Mouse (Mus musculus): ENCODE data around the gene Lyz1. TPM values are rescaled to one million over a fixed set of nuclear protein-coding genes. Genes with fewer than 3 reads are reported as not detected.

The Lyz1 gene
- 7.2 and 13.3 TPM in 2 replicates for polyA plus RNA-seq (2014; fragmentation: Nextera tagmentation; extraction: Ambion mirVana)

- ATAC-seq (replicated peaks; ENCODE audit: insufficient number of reproducible peaks, low FRiP score, low TSS enrichment), result no peak
- Histone ChIP-seq H3K27ac (ENCODE audit: low read depth, low read length) (no peak within 1 kb of the TSS), H3K4me2 (no peak within 1 kb of the TSS), H3K4me3 (ENCODE audit: low read depth, low read length) (no peak within 1 kb of the TSS), H3K9ac (ENCODE audit: low read depth, low read length) (no peak within 1 kb of the TSS), H3K9me3 (replicated peaks; ENCODE audit: control insufficient read depth, low read length) (no peaks in the 10 kb centered on the region), H3K4me1 (ENCODE audit: control insufficient read depth, insufficient read depth, low read length) (peaks cover 7% of the 10 kb centered on the region; the same call in 1 of the 2 replicates), H3K36me3 (ENCODE audit: control insufficient read depth, insufficient read depth, low read length) (no peaks in the 10 kb centered on the region), H3K27me3 (ENCODE audit: control insufficient read depth, insufficient read depth, low read length) (peaks cover 4% of the 10 kb centered on the region; the same call in 1 of the 2 replicates)
- WGBS (ENCODE audit: insufficient replicate concordance), result 61% methylated on average over 5 of the region's 5 CpGs
These were observed at the start of gene Lyz1 for GRCm38 (mm10) chr10:117292671-117293070. Gene Lyz1, minus strand, starts transcription at chr10:117292868.

- Histone ChIP-seq H3K27me3 (ENCODE audit: control insufficient read depth, insufficient read depth, low read length) (no peaks in the 10 kb centered on the region), H3K9me3 (replicated peaks; ENCODE audit: control insufficient read depth, low read length) (no peaks in the 10 kb centered on the region), H3K36me3 (ENCODE audit: control insufficient read depth, insufficient read depth, low read length) (no peaks in the 10 kb centered on the region), H3K27ac (ENCODE audit: low read depth, low read length) (no peak overlapping the region), H3K4me2 (no peak overlapping the region), H3K4me3 (ENCODE audit: low read depth, low read length) (no peak overlapping the region), H3K9ac (ENCODE audit: low read depth, low read length) (no peak overlapping the region), H3K4me1 (ENCODE audit: control insufficient read depth, insufficient read depth, low read length) (no peaks in the 10 kb centered on the region)
- ATAC-seq (replicated peaks; ENCODE audit: insufficient number of reproducible peaks, low FRiP score, low TSS enrichment), result no peak
- WGBS (ENCODE audit: insufficient replicate concordance), result 67% methylated on average over 2 of the region's 2 CpGs
These were observed 49.7 kb upstream of the Lyz1 start for GRCm38 (mm10) chr10:117342406-117342805.

GRCm38 (mm10) chr10:117341029-117341428, 48.4 kb upstream of the Lyz1 start:
- Histone ChIP-seq H3K4me3 (ENCODE audit: low read depth, low read length) (no peak overlapping the region), H3K4me1 (ENCODE audit: control insufficient read depth, insufficient read depth, low read length) (no peaks in the 10 kb centered on the region), H3K27ac (ENCODE audit: low read depth, low read length) (no peak overlapping the region), H3K27me3 (ENCODE audit: control insufficient read depth, insufficient read depth, low read length) (no peaks in the 10 kb centered on the region), H3K9ac (ENCODE audit: low read depth, low read length) (no peak overlapping the region), H3K9me3 (replicated peaks; ENCODE audit: control insufficient read depth, low read length) (no peaks in the 10 kb centered on the region), H3K4me2 (no peak overlapping the region), H3K36me3 (ENCODE audit: control insufficient read depth, insufficient read depth, low read length) (no peaks in the 10 kb centered on the region)
- no peak for ATAC-seq (replicated peaks; ENCODE audit: insufficient number of reproducible peaks, low FRiP score, low TSS enrichment)
- 83% methylated on average over 4 of the region's 4 CpGs for WGBS (ENCODE audit: insufficient replicate concordance)

- no peak for ATAC-seq (replicated peaks; ENCODE audit: insufficient number of reproducible peaks, low FRiP score, low TSS enrichment)
- Histone ChIP-seq H3K36me3 (ENCODE audit: control insufficient read depth, insufficient read depth, low read length) (no peaks in the 10 kb centered on the region), H3K27ac (ENCODE audit: low read depth, low read length) (no peak overlapping the region), H3K4me1 (ENCODE audit: control insufficient read depth, insufficient read depth, low read length) (no peaks in the 10 kb centered on the region), H3K4me3 (ENCODE audit: low read depth, low read length) (no peak overlapping the region), H3K4me2 (no peak overlapping the region), H3K27me3 (ENCODE audit: control insufficient read depth, insufficient read depth, low read length) (no peaks in the 10 kb centered on the region), H3K9ac (ENCODE audit: low read depth, low read length) (no peak overlapping the region), H3K9me3 (replicated peaks; ENCODE audit: control insufficient read depth, low read length) (no peaks in the 10 kb centered on the region)
- 82% methylated on average over 7 of the region's 7 CpGs for WGBS (ENCODE audit: insufficient replicate concordance)
These were observed 46.6 kb upstream of the Lyz1 start for GRCm38 (mm10) chr10:117339241-117339640.

GRCm38 (mm10) chr10:117337946-117338345, 45.3 kb upstream of the Lyz1 start:
- Histone ChIP-seq H3K9ac (ENCODE audit: low read depth, low read length) (no peak overlapping the region), H3K4me2 (no peak overlapping the region), H3K9me3 (replicated peaks; ENCODE audit: control insufficient read depth, low read length) (no peaks in the 10 kb centered on the region), H3K36me3 (ENCODE audit: control insufficient read depth, insufficient read depth, low read length) (no peaks in the 10 kb centered on the region), H3K4me1 (ENCODE audit: control insufficient read depth, insufficient read depth, low read length) (no peaks in the 10 kb centered on the region), H3K27ac (ENCODE audit: low read depth, low read length) (no peak overlapping the region), H3K4me3 (ENCODE audit: low read depth, low read length) (no peak overlapping the region), H3K27me3 (ENCODE audit: control insufficient read depth, insufficient read depth, low read length) (no peaks in the 10 kb centered on the region)
- ATAC-seq (replicated peaks; ENCODE audit: insufficient number of reproducible peaks, low FRiP score, low TSS enrichment), result no peak

GRCm38 (mm10) chr10:117335649-117336048, 43.0 kb upstream of the Lyz1 start:
- H3K27me3 ChIP-seq (ENCODE audit: control insufficient read depth, insufficient read depth, low read length), result no peaks in the 10 kb centered on the region
- no peaks in the 10 kb centered on the region for H3K4me1 ChIP-seq (ENCODE audit: control insufficient read depth, insufficient read depth, low read length)
- H3K36me3 ChIP-seq (ENCODE audit: control insufficient read depth, insufficient read depth, low read length), result no peaks in the 10 kb centered on the region
- H3K27ac ChIP-seq (ENCODE audit: low read depth, low read length), result no peak overlapping the region
- ATAC-seq (replicated peaks; ENCODE audit: insufficient number of reproducible peaks, low FRiP score, low TSS enrichment), result no peak
- H3K9me3 ChIP-seq (replicated peaks; ENCODE audit: control insufficient read depth, low read length), result no peaks in the 10 kb centered on the region
- H3K4me3 ChIP-seq (ENCODE audit: low read depth, low read length), result no peak overlapping the region
- H3K4me2 ChIP-seq, result no peak overlapping the region
- H3K9ac ChIP-seq (ENCODE audit: low read depth, low read length), result no peak overlapping the region
- 38% methylated on average over 4 of the region's 4 CpGs for WGBS (ENCODE audit: insufficient replicate concordance)

- 73% methylated on average over 5 of the region's 5 CpGs for WGBS (ENCODE audit: insufficient replicate concordance)
- Histone ChIP-seq H3K36me3 (ENCODE audit: control insufficient read depth, insufficient read depth, low read length) (no peaks in the 10 kb centered on the region), H3K4me3 (ENCODE audit: low read depth, low read length) (no peak overlapping the region), H3K4me2 (no peak overlapping the region), H3K27me3 (ENCODE audit: control insufficient read depth, insufficient read depth, low read length) (no peaks in the 10 kb centered on the region), H3K9ac (ENCODE audit: low read depth, low read length) (no peak overlapping the region), H3K27ac (ENCODE audit: low read depth, low read length) (no peak overlapping the region), H3K9me3 (replicated peaks; ENCODE audit: control insufficient read depth, low read length) (no peaks in the 10 kb centered on the region), H3K4me1 (ENCODE audit: control insufficient read depth, insufficient read depth, low read length) (no peaks in the 10 kb centered on the region)
- ATAC-seq (replicated peaks; ENCODE audit: insufficient number of reproducible peaks, low FRiP score, low TSS enrichment), result no peak
These were observed 37.9 kb upstream of the Lyz1 start for GRCm38 (mm10) chr10:117330521-117330920.

GRCm38 (mm10) chr10:117323782-117324181, 31.1 kb upstream of the Lyz1 start:
- WGBS (ENCODE audit: insufficient replicate concordance), result 84% methylated on average over 7 of the region's 7 CpGs
- no peak for ATAC-seq (replicated peaks; ENCODE audit: insufficient number of reproducible peaks, low FRiP score, low TSS enrichment)
- no peaks in the 10 kb centered on the region for H3K27me3 ChIP-seq (ENCODE audit: control insufficient read depth, insufficient read depth, low read length)

GRCm38 (mm10) chr10:117322630-117323029, 30.0 kb upstream of the Lyz1 start:
- no peak overlapping the region for H3K4me3 ChIP-seq (ENCODE audit: low read depth, low read length)
- no peaks in the 10 kb centered on the region for H3K9me3 ChIP-seq (replicated peaks; ENCODE audit: control insufficient read depth, low read length)
- no peak overlapping the region for H3K9ac ChIP-seq (ENCODE audit: low read depth, low read length)
- no peak overlapping the region for H3K27ac ChIP-seq (ENCODE audit: low read depth, low read length)
- no peak for ATAC-seq (replicated peaks; ENCODE audit: insufficient number of reproducible peaks, low FRiP score, low TSS enrichment)
- no peaks in the 10 kb centered on the region for H3K4me1 ChIP-seq (ENCODE audit: control insufficient read depth, insufficient read depth, low read length)
- WGBS (ENCODE audit: insufficient replicate concordance), result 87% methylated on average over 5 of the region's 5 CpGs
- no peaks in the 10 kb centered on the region for H3K27me3 ChIP-seq (ENCODE audit: control insufficient read depth, insufficient read depth, low read length)
- H3K36me3 ChIP-seq (ENCODE audit: control insufficient read depth, insufficient read depth, low read length), result no peaks in the 10 kb centered on the region
- no peak overlapping the region for H3K4me2 ChIP-seq

More at GRCm38 (mm10) chr10:117323782-117324181, 31.1 kb upstream of the Lyz1 start:
- Histone ChIP-seq H3K4me1 (ENCODE audit: control insufficient read depth, insufficient read depth, low read length) (no peaks in the 10 kb centered on the region), H3K9ac (ENCODE audit: low read depth, low read length) (no peak overlapping the region), H3K27ac (ENCODE audit: low read depth, low read length) (no peak overlapping the region), H3K9me3 (replicated peaks; ENCODE audit: control insufficient read depth, low read length) (no peaks in the 10 kb centered on the region), H3K36me3 (ENCODE audit: control insufficient read depth, insufficient read depth, low read length) (no peaks in the 10 kb centered on the region), H3K4me3 (ENCODE audit: low read depth, low read length) (no peak overlapping the region), H3K4me2 (no peak overlapping the region)

Measured in heart, embryonic 11.5 days (tissue).